Mouse (Mus musculus): ENCODE data around the gene Pik3ca.

Gene Pik3ca

GRCm38 (mm10) chr3:32441710-32442109 is 44.2 kb downstream of the Pik3ca start:
- no peak for DNase-seq (ENCODE audit: low spot score in 2 of 2)

DNA sequence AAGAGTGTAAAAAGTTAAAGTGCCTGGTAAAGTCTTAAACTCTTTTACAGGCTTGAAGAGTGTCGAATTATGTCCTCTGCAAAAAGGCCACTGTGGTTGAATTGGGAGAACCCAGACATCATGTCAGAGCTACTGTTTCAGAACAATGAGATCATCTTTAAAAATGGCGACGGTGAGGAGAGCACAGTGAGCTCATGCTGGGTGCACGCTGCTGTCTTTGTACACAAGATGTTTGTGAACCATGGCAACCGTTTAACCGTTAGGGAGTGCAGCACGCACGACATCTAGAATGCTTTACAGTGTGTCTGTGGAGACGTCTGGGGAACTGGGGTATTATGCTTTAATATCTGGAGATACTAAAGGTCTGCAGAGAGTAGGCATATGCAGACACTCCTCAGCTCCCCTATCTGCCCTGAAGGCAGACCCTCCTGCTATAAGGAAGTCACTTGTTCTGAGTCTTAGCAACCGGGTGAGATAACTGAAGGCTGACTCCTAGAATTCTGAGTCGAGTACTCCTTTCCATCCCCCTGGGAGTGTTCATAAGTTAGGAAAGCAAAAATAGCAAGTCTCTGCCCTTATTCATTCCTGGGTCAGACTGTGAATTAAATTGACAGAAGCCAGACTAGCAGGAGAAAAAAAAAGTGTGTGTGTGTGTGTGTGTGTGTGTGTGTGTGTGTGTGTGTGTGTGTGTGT is 57.0 kb downstream of the Pik3ca start:
- DNase-seq (ENCODE audit: low spot score in 2 of 2): no peak

DNA sequence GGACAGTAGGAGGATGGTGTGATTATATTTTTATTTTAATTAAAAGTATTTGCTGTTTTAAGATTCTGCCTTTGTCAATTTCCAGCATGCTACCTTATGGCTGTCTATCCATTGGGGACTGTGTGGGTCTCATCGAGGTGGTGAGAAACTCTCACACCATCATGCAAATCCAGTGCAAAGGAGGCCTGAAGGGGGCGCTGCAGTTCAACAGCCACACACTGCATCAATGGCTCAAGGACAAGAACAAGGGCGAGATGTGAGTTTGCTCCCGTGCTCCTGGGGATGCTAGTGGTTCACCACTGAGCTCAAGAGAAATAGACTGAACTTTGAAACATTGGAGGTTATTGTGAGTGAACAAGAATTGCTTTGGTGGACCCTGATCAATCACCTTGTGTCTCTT is 62.3 kb downstream of the Pik3ca start:
- DNase-seq (ENCODE audit: low spot score in 2 of 2): peak; percentile 22 to 79

DNA sequence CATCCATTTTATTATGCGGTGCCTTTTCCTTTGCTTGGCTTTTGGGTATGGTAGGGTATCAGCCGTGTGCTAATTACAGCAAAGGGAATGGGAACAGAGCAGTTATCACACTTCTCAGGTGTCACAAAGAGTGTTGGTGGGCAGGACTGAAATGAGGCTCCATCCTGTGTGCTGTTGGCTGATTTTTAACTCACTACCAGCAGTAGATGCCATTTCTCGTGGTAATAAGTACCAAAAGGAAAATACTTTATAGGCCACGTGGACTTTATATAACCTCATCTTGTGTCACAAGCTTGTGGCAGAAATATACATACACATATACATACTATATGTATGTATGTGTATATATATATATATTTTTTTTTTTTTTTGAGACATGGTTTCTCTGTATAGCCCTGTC is 69.8 kb downstream of the Pik3ca start:
- DNase-seq (ENCODE audit: low spot score in 2 of 2): no peak

- DNase-seq (ENCODE audit: low spot score in 2 of 2): no peak
Measured at GRCm38 (mm10) chr3:32468411-32468810, 70.9 kb downstream of the Pik3ca start.

DNA sequence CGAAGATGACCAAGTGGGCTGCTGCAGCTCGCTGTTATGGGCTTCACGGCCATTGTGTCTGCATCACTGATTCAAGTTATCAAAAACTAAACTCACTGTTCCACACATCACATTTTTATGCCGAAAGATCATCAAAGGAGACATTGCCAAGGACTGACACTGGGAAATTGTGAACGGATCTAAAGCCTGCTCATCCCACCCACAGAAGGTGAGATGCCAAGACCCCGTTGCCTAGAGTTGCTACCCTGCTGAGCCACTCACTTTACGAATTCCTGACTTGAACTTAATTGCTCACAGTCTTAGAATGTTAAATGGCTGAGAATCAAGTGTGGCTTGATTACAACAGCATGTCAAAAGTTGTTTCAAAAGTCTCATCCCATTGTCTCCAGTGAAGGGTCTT is 73.0 kb downstream of the Pik3ca start:
- DNase-seq (ENCODE audit: low spot score in 2 of 2): no peak

DNA sequence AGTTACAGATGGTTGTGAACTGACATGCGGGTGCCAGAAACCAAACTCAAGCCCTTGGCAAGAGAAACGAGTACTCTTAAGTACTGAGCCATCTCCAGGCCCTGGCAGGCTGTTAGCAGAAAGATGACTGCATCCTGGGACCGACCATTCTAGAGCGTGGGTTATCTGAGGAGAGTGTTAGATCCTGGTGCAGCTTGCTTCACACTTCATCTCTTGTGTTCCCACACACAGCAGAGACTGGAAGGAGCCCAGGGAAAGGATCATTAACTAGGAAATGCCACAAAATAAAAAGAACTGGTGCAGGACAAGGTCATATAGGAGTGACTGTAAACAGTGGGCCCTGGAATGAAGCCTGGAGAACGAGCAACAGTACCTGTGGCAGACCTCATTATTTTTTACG is 73.6 kb downstream of the Pik3ca start:
- DNase-seq (ENCODE audit: low spot score in 2 of 2): no peak

- no peak for DNase-seq (ENCODE audit: low spot score in 2 of 2)
Measured at GRCm38 (mm10) chr3:32472191-32472900, 74.9 kb downstream of the Pik3ca start.

DNA sequence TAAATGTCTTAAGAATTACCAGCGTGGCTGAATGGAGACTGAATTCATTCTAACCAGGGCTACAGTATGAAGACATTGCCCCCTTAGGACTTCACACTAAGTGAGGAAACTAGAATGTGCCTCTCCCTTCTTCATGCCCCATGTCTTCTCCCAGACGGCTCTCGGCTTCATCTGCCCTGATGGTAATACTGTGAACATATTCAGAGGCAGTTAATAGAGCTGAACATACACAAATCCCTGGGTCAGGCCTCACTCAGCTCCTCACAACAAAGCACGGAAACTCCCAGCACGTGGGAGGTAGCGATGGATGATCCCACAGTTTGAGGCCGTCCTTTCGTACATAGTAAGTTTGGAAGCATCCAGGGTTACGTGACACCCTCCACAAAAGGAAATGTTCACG is 75.7 kb downstream of the Pik3ca start:
- DNase-seq (ENCODE audit: low spot score in 2 of 2): no peak

DNA sequence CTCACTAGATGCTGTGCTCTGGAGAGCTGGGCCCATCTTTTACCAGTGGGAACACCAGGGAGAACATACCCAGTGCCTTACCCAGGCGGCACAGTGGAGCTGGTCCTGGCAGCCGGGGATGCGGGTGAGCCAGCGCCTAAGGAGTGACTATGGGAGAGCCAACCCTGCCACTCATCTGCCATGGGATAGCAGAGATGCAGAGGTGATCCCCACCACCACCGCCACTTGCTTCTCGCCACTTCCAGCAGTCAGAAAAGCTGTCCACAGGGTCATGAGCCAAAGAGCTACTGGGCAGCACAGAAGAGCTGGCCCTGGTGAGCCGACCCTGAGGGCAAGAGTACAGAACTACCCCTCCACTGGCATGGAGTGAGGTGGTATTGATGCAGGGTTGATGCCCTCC is 82.5 kb downstream of the Pik3ca start:
- no peak for DNase-seq (ENCODE audit: low spot score in 2 of 2)

GRCm38 (mm10) chr3:32483035-32483434 is 85.6 kb downstream of the Pik3ca start:
- DNase-seq (ENCODE audit: low spot score in 2 of 2): no peak

- DNase-seq (ENCODE audit: low spot score in 2 of 2): no peak
Measured at GRCm38 (mm10) chr3:32486543-32486942, 89.1 kb downstream of the Pik3ca start.

DNA sequence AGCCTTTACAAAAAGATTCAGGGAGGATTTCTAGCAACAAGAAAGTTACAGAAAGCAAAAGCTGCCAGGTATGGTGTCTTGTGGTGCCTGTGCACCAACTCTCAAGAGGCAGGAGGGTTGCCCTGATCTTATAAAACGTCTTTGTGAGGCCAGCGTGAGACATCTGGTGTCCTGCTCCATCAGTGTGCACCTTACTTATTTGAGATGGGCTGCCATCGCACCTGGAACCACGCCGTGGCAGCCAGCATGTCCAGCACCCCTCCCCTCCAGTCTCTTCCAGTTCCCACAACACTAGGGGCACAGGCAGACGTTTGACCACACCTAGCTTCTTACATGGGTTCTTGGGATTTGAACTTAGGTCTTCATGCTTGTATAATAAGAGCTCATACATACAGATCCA is 90.7 kb downstream of the Pik3ca start:
- DNase-seq (ENCODE audit: low spot score in 2 of 2): no peak

- peak in 1 of 2 experiments; percentile 61 for DNase-seq (ENCODE audit: low spot score in 2 of 2)
Measured at GRCm38 (mm10) chr3:32490076-32490927, 92.8 kb downstream of the Pik3ca start.

GRCm38 (mm10) chr3:32490928-32491315 is 93.5 kb downstream of the Pik3ca start:
- DNase-seq (ENCODE audit: low spot score in 2 of 2): no peak

GRCm38 (mm10) chr3:32492097-32493090 is 94.9 kb downstream of the Pik3ca start, which contains the start of gene Kcnmb3:
Gene Kcnmb3 (minus strand): TSS chr3:32492231.
- no peak for DNase-seq (ENCODE audit: low spot score in 2 of 2)

DNA sequence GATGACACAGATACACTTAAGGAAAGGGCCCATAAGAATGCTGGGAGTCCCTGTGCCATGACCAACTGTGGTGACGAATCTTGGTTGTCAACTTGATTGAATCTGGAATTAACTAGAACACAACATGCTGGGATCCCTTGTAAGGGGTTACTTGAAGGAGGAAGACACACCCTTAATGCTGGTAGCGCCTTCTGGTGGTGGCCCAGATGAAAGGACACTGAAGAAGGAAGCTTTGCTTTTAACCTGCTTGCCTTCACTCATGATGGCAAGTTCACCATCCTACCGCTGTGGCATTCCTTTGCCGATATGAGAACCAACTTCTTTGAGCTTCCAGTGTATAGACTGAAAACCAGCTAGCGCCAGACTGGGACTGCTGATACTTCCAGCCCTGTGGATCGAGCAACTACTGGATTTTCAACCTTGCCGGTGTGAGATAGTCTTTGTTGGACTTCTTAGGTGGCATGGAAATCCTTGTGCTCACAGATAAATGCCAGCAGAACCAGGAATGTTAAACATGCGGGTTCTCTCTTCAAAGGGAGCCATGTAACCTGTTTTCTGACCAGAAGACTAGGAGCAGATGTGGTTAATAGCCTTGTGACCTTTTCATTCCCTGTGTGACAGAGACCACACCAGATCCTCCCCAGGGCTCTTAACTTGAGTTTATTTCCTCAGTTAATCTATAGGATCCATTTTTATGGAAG is 97.1 kb downstream of the Pik3ca start:
- peak in 1 of 2 experiments; percentile 66 for DNase-seq (ENCODE audit: low spot score in 2 of 2)

DNA sequence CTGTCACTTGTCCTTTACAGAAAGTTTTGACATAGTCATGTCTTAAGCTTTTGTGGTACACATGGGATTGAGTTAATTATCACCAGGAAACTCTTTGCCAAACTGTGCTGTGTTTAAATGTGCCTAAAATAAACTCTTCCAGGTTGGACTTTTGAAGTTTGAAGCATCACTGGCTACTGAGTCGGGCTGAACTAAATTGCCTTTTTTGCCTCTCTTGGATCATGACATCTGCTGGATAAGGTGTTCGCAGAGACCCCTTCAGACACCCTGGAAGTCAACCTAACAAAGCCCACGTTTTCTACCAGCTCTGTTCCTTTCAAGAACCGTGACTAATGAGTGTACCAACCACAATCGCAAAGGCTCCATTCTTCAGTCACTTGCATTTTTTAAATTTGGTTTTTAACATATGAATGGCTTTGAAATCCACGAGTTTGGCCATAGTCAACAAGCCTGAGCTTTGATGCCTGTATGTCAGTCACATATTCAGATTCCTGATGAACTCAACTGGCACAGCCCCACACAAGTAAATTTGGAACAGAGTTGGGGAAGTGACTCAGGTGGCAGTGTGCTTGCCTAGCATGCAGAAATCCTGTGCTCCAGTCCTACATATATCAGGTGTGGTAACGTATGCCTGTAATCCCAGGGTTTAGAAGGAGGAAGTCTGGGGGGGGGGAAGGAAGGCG is 97.8 kb downstream of the Pik3ca start:
- DNase-seq (ENCODE audit: low spot score in 2 of 2): peak in 1 of 2 experiments; percentile 6

GRCm38 (mm10) chr3:32495856-32496710 is 98.6 kb downstream of the Pik3ca start:
- peak in 1 of 2 experiments; percentile 9 for DNase-seq (ENCODE audit: low spot score in 2 of 2)
